Mouse (Mus musculus): Measurements from ENCODE around the gene Zfp82.
"Not testable (repeated sequence)": the region's sequence is repeated elsewhere in the genome, so short reads cannot be mapped to it uniquely, and the experiment has no call there.

GRCm38 (mm10) chr7:30117935-30118334 lies 45.2 kb upstream of the Zfp82 start:
- TF ChIP-seq POLR2A (IDR thresholded peaks at IDR 0.05; ENCODE audit: borderline replicate concordance, extremely low read depth, low read depth, low read length); CTCF (IDR thresholded peaks at IDR 0.05; ENCODE audit: insufficient read depth, low read length): not testable (repeated sequence)
